Mouse (Mus musculus) fat pad, adult 2 months (tissue): ENCODE results near the gene Slc16a6.
A peak's percentile ranks its signal among the peaks of the same experiment; 100 is the strongest.

Experiments
- DNase-seq: peaks from one replicate; pipeline ENCODE4 v3.0.0-alpha.2; 2011; ENCODE audit warnings: low read depth, low spot score; ENCODE audit errors: extremely low read depth

The Slc16a6 gene

DNA sequence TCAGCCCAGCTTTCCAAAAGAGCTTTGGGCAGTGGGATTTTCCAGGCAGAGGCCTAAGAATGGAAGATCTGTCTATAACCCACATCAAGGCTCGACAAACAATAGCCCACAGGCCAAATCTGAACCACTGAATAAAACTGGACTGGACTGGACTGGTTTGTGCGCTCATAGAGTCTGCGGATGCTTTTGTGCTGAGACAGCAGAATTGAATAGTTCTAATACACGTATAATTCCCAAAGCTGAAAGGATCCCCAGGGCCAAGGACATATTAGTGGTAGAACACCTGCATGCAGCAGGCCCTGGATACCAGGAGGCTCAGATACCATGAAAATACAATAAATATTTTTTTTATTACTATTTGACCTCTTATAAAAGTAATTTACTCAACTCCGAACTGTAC lies 17.1 kb downstream of the Slc16a6 start:
- no peak for DNase-seq

DNA sequence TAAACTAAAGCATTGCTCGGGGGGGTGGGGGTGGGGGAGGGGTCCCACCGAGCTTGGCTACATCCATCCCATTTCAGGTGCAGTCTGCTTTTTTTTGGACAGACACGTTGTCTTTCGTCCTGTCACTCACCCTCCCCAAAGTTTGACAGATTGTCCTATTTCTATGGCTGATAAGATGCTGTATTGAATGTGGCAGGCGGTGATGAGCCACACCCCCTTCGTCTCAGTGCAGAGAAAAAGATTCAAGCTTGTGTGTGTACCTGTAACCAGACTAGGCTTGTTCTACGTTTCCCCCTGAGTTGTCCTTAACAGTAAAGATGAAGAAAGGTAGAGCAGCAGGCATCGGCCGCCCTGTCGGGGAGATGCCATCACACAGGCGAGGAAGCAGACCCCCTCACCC lies 22.2 kb downstream of the Slc16a6 start:
- DNase-seq: no peak

DNA sequence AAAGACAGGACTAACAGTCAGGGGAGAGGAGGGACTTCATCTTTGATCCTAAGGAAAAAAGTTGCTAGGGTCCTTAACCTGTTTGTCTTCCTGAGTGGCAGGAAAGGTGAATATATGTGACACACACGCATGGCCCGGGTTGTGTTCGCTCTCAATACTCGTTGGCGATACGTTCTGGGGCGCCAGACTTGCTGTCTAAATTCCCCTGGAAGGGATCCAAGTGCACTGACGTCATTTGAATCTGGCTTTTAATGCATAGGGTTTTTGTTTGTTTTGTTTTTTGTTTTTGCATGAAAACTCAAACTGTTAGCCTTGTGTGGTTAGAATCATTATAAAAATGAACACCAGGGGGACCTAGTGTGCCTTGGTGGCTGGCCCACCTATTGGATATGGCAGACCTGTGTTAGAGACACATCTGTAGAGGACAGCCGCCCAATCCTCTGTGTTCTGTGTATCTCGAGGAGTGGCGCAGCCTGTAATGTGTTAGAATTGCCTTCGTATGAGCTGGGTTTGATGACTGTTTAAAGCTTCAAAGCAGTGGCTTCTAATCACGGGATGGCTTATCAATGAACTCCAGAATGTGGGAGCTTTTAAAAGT lies 27.9 kb downstream of the Slc16a6 start:
- no peak for DNase-seq

DNA sequence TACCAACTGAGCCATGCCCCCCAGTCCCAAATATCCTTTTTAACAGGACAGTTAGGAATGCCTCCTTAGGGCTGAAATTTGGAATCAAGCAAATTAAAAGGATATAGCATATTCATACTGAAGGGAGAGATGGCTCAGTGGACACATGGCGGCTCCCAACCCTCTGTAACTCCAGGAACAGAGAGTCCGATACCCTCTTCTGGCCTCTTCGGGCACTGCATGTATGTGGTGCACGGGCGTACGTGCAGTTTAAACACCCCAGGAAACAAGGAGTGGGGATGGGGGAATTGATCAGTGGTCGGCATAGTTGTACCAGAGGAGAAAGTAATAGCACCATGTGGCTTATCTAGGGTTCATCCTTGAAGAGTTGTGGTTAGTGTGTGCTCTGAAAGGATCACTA lies 28.8 kb downstream of the Slc16a6 start:
- DNase-seq: no peak

DNA sequence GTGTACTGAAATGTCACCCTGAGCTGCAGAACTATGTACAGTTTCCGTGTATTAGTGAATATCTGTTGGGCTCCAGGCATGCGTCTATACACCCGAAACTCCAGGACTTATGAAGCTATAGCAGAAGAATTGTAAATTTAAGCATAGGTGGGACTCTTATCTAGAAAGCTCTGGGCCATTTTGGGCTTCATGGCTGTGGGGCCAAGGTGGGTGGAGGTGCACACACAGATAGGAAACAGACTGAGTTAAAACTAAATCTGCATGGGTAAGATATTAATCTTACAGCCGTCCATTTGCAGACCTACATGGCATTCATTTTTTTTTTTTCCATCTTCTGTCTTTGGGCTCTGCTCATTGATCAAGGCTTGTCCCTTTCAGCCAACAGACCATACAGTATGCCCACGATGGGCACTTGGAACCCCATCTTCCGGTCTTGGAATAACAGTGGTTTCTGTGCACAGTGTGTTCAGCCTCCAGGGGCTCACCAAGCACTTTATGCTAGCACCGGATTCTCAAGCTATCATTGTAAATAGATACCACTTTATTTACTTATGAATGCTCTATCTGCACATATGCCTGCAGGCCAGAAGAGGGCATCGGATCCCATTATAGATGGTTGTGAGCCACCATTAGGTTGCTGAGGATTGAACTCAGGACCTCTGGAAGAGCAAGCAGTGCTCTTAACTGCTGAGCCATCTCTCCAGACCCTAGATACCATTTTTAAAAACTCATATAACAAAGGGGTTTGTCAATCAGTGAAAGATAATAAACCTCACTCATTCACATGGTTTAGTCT lies 29.7 kb downstream of the Slc16a6 start:
- DNase-seq: no peak

DNA sequence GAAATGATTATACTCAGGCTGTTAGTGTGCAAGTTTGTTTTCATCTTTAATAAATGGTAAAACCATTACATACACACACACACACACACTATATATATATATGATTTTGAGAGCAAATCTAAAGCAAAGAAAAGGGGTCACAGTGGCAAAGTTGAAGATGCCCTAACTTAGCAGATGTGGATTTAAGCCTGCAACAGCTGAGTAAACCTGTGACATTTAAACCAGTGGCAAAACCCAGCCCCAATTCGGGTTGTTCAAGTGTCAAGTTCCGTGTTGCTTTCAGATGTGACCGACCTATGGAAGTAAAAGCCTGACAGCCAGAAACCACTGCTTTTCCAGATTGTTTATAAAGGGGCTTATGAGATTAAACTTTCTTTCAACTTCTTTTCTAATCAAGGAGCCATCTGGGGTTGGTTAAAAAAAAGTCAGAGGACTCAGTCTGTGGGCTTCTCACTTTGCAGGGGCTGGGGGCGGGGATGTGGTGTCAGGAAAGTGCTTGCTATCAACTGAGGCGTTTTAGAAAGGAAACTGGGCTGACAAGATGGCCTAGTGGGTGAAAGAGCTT lies 31.1 kb downstream of the Slc16a6 start:
- no peak for DNase-seq

DNA sequence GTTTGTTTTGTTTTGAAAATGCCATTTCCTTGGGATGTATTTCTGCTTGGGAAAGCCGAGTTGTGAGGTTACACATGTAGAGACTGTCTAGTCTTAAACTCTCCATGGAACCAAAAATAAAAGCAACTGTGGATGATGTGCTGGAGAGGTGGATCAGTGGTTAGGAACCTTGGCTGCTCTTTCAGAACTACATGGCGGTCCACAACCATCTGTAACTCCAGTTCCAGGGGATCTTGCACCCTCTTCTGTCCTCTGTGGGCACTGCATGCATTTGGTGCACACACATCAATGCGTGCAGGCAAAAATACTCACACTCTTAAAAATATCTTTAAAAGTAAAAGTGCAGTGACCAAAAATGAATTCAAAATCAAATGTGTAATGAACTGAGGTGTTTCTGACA lies 32.3 kb downstream of the Slc16a6 start:
- DNase-seq: no peak

DNA sequence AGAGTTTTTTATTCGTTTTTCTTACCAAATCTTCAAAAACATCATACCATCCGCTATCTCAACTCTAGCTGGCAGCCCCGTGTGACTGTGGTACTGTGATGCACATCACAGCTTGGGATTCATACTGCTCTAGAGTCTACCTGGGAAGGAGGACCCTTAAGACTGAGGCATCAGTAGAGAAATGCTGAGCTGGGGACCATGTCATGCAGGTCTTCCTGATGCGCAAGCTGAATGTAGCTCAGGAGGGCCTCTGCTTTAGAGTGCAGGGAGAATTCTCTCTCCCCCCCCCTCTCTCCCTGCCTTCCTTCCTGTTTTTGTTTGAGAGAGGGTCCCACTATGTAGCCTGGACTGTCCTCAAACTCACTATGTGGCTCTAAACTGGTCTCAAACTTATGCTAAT lies 32.8 kb downstream of the Slc16a6 start:
- DNase-seq: no peak

DNA sequence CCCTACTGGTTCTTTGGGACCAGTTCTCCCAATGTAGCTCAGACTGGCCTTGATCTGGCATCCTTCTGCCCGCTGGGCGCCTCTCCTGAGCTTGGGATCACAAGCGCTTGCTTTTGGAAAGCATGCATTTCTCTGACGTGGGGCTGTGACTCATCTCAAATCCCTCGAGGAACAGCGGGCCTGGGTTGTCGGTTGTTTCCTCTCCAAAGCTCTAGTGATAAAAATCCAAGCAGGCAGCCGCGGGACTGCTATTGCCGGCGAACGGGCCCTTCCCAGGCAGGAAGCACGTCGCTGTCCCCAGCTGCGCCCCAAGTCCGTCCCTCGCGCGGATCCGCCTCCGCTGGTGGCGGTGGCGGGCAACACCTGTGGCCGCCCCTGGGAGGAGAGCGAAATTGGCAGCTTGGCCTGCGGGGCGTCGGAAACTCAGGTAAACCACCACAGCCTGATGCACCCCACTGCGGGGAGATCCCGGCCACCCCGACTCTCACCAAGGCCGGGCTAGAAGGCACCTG lies 33.5 kb downstream of the Slc16a6 start:
- no peak for DNase-seq

DNA sequence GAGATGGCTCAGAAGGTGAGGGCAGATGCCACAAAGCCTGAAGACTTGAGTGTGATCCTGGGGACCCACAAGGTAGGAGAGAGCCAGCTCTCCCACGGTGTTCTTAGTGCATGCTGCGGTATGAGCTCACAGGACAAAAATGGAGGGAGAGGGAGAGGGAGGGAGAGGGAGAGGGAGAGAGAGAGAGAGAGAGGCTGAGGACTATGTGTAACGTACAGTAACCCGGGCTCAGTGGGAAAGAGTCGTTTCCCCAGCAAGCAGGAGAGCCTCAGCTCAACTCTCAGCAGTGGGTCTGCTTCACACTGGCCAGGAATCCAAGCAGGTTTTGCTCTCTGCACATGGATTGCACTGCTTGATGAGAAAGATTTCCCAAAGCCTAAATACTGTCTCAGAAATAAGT lies 34.2 kb downstream of the Slc16a6 start:
- DNase-seq: no peak

DNA sequence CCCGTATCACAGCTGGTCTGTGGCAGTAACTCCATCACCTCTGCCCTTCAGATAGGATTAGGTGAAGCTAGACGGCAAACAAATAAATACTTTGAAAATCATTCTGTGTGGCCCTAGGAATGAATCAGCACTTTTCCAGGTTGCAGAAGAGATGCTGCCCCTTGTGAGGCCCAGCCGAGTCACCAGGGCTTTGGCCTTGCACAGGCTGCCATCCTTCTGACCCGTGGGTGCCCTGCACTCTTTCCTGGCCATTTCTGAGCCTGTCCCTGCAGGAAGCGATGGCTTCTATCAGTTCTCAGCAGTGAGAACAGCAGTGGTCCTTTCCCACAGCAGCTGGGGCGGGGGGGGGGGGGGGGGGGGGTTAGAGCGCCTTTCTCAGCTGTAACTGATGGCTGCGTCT lies 36.5 kb downstream of the Slc16a6 start:
- no peak for DNase-seq

DNA sequence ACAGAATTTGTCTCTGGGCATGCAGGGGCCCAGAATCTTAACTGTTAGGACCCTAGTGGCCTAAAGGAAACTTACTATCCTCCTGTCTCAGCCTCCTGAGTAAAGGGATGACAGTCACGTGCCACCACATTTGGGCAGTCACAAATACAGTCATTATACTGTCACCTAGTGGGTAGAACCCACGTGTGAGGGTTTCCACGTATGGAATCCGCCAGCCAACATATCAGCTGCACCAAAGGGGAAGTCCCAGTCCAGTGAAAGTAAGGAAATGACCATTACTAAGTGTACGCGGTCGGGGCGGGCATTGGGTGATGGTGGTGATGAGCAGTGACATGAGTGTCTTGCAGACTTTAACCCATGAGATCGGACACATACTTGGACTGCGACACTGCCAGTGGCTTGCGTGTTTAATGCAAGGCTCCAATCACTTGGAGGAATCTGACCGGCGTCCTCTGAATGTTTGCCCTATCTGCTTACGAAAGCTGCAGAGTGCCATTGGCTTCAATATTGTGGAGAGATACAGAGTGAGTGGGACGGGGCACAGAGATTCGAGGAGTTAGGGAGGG lies 39.1 kb downstream of the Slc16a6 start:
- DNase-seq: no peak

DNA sequence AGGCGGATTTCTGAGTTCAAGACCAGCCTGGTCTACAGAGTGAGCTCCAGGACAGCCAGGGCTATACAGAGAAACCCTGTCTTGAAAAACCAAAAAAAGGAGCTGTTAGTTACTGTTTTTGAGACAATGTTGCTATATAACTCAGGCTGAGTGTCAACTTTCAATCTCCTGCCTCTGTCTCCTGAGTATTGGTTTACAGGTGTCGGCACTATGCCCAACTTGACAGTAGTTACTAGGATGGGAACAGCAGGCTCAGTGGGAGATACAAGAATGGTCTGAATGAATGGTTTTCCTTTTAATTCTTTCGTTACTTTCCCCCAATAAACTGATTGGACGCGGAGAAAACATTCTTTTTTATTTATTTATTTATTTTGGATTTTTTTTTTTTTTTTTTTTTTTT lies 46.0 kb downstream of the Slc16a6 start:
- DNase-seq: no peak

DNA sequence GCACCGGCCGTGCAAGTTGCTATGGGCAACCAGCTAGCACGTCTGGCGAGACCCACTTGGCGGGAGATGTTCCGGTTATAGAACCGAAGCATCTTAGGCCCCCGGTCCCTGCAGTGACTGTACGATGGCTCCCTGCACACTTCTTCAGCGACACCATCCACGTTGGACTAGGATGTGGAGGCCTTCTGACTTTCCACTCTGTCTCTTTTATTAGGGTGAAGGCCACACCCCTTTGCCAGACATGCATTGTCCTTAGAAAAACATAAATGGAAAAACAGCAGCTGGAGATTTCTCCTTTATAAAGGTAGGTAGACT lies 47.2 kb downstream of the Slc16a6 start:
- DNase-seq: no peak

DNA sequence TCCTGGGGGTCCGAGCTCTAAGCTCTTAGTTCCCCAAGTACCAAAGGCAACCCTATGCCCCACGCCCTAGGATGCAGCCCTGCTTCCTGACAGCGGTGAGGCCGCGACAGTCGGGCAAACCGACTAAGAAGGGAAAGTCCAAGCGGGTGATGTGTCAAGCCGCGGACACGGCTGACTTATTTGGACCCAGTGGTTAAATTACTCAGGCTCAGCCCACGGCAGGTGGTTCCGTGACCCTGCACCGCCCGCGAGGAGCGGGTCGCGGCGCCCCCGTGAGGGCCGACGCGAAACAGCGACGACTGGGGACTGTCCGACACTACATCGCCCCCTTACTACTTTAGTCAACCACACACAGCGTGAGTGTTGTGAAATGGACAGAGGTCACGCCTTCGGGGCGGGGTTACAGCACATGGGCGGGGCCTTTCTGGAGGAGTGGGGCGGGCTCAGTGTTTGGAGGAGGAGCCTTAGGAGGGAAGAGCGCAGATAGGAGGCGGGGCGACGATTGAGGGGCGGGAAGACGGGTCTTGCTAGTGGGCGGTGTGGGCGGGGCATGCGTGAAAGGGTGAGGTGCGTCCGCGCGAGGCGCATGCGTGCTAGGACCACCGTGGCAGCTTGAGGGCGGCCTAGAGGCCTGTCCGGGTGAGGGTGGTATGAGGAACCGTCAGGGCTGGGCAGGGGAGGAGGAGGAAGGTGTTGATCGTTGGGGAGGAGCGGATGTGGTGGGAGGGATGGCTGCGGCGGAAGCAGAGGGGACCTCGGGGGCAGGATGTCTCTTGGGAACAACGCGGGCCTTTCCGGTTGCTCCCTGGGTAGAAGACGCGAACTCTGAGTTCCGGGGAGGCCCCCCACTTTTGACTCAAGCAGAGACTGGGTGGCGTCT lies 47.8 kb downstream of the Slc16a6 start, which contains the start of gene Amz2:
TSS of gene Amz2 (plus strand) at position 555 of the 880 bp plus-strand sequence.
- peak; percentile 69 for DNase-seq

DNA sequence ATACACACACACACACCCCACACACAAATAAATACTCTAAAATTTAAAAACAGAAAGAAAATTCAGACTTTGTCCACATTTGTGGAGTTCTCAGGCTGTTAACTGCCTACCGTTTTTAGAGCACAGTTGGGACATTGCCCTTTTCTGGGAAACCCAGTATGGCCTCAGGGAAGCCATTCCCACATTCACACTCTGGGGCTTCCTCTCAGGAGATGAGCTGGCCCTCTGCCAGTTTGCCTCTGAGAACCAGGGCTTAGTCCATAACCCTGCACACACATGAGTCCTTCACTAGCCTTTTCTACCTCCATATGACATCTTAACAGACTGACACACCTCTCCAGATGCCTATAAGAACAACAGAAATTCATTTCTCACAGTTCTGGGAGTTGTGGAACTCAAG lies 50.1 kb downstream of the Slc16a6 start:
- no peak for DNase-seq

DNA sequence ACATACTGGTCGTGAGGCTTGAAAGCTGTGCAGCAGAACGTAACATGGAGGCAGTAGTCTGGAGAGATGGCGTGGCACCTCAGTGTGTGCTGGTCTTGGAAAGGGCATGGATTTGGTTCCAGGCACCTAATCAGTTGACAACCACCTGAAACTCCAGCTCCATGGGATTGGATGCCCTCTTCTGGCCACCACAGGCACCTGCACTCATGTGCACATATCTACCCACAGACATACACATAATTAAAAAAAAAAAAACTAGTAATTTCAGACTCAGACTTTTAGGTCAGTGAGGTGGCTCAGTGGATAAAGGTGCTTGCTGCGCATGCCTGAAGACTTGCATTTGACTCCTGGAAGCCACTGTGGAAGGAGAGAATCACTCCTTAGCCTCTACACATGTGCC lies 51.1 kb downstream of the Slc16a6 start:
- no peak for DNase-seq

DNA sequence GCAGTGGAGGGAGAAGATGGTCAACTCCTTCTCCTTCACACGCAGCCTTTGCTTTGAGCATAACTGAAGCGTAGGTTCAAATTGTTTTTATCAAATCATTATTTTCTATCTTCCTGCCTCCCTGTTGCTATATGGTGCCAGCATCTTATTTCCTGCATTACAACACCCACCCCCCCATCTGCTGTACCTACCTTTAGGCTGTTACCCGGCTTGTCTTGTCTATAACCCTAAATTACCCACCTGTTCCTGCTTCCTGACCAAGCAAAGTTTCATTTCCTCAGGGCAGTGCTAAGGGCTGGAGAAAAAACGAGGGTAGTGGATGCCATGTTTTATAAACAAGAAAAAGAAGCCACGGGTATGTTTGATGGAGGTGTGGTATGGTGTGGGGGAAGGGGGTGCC lies 52.2 kb downstream of the Slc16a6 start:
- no peak for DNase-seq

DNA sequence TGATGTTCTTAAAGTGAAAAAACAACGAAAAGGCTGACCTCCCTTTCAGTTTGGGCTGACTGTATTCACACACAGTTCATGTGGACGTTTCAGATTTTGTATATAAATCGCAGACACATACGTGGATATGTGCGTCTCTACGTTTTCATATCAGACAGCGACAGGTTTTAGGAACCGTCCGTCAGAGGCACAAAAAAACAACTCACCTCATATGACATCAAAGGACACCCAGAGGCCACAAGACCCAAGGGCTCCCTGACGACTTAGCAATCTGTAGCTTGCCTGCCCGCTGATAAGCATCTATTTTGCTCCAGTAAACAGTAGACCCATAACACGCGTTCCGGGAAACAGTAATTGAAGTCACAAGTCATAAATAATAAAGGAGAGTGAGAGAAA lies 52.8 kb downstream of the Slc16a6 start:
- no peak for DNase-seq

DNA sequence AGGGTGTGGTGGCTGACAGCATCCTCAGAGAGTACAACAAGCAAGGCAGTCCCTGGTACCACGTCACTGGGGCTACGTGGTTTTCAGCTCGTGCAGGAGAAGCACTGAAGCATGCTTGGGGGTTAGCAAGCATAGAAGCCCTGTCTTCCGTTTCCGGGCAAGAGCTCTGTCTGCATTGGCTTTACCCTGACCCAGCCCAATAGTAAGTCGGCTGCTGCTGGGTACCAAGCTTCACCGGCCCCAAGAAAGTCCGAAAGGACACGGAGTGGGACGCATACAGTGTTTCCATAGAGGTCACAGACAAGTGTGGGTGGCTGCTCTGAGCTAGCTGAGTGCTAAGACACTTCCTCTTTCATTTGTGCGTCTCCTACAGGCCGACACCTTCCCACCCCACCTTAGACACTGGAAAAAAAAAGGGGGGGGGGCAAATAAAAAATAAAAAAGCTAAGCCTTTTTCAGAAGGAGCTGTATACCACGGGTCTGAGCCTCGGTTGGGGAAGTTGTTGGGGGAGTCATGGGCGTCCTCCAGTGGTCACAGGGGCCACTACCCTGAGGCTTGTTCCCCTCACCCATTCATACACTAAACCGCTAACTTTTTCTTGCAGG lies 53.3 kb downstream of the Slc16a6 start:
- no peak for DNase-seq

DNA sequence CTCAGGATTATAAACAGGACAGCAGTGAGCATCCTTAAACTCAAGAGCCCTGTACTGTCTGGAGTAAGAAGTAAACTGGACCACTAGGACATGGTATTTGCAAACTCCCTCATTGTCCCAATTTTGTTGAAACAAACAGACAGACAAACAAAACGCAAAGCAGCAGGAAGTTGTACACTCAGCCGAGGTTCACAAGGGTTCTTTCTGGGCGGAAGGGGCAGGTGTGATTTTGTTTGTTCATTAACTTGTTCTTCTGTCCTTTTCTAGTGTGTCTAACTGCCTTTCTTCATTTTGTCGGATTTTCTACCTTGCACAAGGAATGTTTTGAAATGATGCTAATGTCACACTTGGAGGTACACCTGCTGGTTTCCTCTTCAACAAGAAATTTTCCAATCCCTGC lies 53.9 kb downstream of the Slc16a6 start:
- DNase-seq: no peak
